In the genomic region with DNA sequence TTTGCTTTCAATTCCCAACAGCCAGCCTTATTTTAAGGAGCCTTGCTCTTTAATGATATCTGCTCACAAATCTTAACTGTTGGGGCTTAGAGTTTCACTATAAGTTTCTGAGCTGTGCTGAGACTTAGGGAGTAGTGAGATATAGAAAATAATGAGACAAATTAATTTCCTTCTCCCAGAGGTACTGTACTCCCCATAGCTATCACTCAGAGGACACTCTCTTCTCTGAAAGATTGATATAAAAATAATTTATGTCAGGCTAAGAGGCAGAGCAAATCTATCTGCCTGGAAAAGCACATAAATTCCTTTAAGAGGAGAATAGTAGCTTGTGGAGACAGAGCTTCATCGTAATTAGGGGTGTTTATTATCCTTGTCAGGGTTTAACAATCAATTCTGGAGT, we compare ENCODE assay signal across 25 mouse cellular contexts.
DNase-seq lines count a peak whose midpoint lies in the region; ATAC-seq lines count a peak whose summit lies in the region.
"Had no signal": no experiment of that assay in that cellular context is flagged by ENCODE, and none has a peak within 500 bp of the region (broad histone marks: within the 10 kb centered on the region; RNA-seq: fewer than 3 reads in every experiment).

No protein-coding gene starts in this region.

- DNase-seq in kidney, postnatal 14 days, result no peak
- DNase-seq in neural tube, embryonic 11.5 days (ENCODE audit: low spot score), result no peak
- no peak for DNase-seq in neural tube, embryonic 10.5 days (ENCODE audit: extremely low spot score, low spot score)
- DNase-seq in frontal cortex, postnatal 25 days (ENCODE audit: low spot score in 2 of 2), result no peak
- DNase-seq: B cell, adult 2 months; cerebellum, adult 18-20 months; cerebellum, postnatal 25 days; heart, postnatal 4 days; kidney, adult 9 months; layer of hippocampus, postnatal 36 days; lung, postnatal 4 days; retina, postnatal 1 day; right cerebral cortex, postnatal 25 days; thymus, postnatal 14 days had no signal

- H3K9me3 ChIP-seq in kidney, embryonic 15.5 days (replicated peaks), result no peaks in the 10 kb centered on the region
- no peaks in the 10 kb centered on the region for H3K9me3 ChIP-seq in neural tube, embryonic 11.5 days (ENCODE audit: control insufficient read depth, low read length)
- no peaks in the 10 kb centered on the region for H3K9me3 ChIP-seq in neural tube, embryonic 12.5 days
- H3K9me3 ChIP-seq: embryonic facial prominence, embryonic 12.5 days; forebrain, embryonic 12.5 days; G1E; heart, embryonic 10.5 days; intestine, embryonic 15.5 days had no signal

- no peak overlapping the region for H3K27ac ChIP-seq in kidney, embryonic 15.5 days
- no peak overlapping the region for H3K27ac ChIP-seq in neural tube, embryonic 11.5 days (ENCODE audit: low read depth, low read length)
- no peak overlapping the region for H3K27ac ChIP-seq in neural tube, embryonic 12.5 days
- H3K27ac ChIP-seq: embryonic facial prominence, embryonic 12.5 days; forebrain, embryonic 12.5 days; heart, embryonic 10.5 days; intestine, embryonic 15.5 days had no signal

- 18% methylated on average over 1 of the region's 1 CpGs for WGBS in kidney, embryonic 15.5 days
- 44% methylated on average over 1 of the region's 1 CpGs for WGBS in neural tube, embryonic 11.5 days
- WGBS in neural tube, embryonic 12.5 days, result 45% methylated on average over 1 of the region's 1 CpGs

- ATAC-seq in kidney, embryonic 15.5 days (replicated peaks; ENCODE audit: low FRiP score), result peak; percentile 67
- 0 out of 2 replicates have a peak, but pooled peaks have one; percentile 38 for ATAC-seq in neural tube, embryonic 11.5 days (ENCODE audit: insufficient read depth, low FRiP score, low TSS enrichment)
- ATAC-seq in neural tube, embryonic 12.5 days (ENCODE audit: low FRiP score, low read depth), result peak; percentile 71
- ATAC-seq in erythroblast, adult 5-6 weeks (replicated peaks; ENCODE audit: low FRiP score, poor library complexity, severe bottlenecking), result no peak
- ATAC-seq: intestine, embryonic 15.5 days; Patski had no signal

- H3K36me3 ChIP-seq in kidney, embryonic 15.5 days, result no peaks in the 10 kb centered on the region
- no peaks in the 10 kb centered on the region for H3K36me3 ChIP-seq in neural tube, embryonic 11.5 days (ENCODE audit: control insufficient read depth, insufficient read depth, low read length)
- no peaks in the 10 kb centered on the region for H3K36me3 ChIP-seq in neural tube, embryonic 12.5 days
- H3K36me3 ChIP-seq: embryonic facial prominence, embryonic 12.5 days; forebrain, embryonic 12.5 days; G1E; heart, embryonic 10.5 days; intestine, embryonic 15.5 days had no signal

- no peaks in the 10 kb centered on the region for H3K4me1 ChIP-seq in kidney, embryonic 15.5 days
- H3K4me1 ChIP-seq in neural tube, embryonic 11.5 days (ENCODE audit: control insufficient read depth, insufficient read depth, low read length), result no peaks in the 10 kb centered on the region
- H3K4me1 ChIP-seq in neural tube, embryonic 12.5 days, result no peaks in the 10 kb centered on the region
- H3K4me1 ChIP-seq: embryonic facial prominence, embryonic 12.5 days; forebrain, embryonic 12.5 days; heart, embryonic 10.5 days; intestine, embryonic 15.5 days had no signal

- H3K4me3 ChIP-seq in kidney, embryonic 15.5 days (replicated peaks), result no peak overlapping the region
- H3K4me3 ChIP-seq in neural tube, embryonic 11.5 days (ENCODE audit: low read depth, low read length), result no peak overlapping the region
- H3K4me3 ChIP-seq in neural tube, embryonic 12.5 days, result no peak overlapping the region
- H3K4me3 ChIP-seq: embryonic facial prominence, embryonic 12.5 days; erythroblast, embryonic 14.5 days; forebrain, embryonic 12.5 days; heart, embryonic 10.5 days; intestine, embryonic 15.5 days had no signal

- no peak overlapping the region for H3K4me2 ChIP-seq in kidney, embryonic 15.5 days
- no peak overlapping the region for H3K4me2 ChIP-seq in neural tube, embryonic 11.5 days (ENCODE audit: low read depth)
- H3K4me2 ChIP-seq in neural tube, embryonic 12.5 days (replicated peaks), result no peak overlapping the region
- H3K4me2 ChIP-seq: embryonic facial prominence, embryonic 12.5 days; forebrain, embryonic 12.5 days; intestine, embryonic 15.5 days had no signal

- H3K27me3 ChIP-seq in kidney, embryonic 15.5 days, result no peaks in the 10 kb centered on the region
- no peaks in the 10 kb centered on the region for H3K27me3 ChIP-seq in neural tube, embryonic 11.5 days (ENCODE audit: control insufficient read depth, insufficient read depth, low read length)
- no peaks in the 10 kb centered on the region for H3K27me3 ChIP-seq in neural tube, embryonic 12.5 days (replicated peaks)
- H3K27me3 ChIP-seq: CH12.LX; embryonic facial prominence, embryonic 12.5 days; forebrain, embryonic 12.5 days; intestine, embryonic 15.5 days had no signal

- H3K9ac ChIP-seq in kidney, embryonic 15.5 days, result no peak overlapping the region
- no peak overlapping the region for H3K9ac ChIP-seq in neural tube, embryonic 11.5 days (ENCODE audit: low read length)
- no peak overlapping the region for H3K9ac ChIP-seq in neural tube, embryonic 12.5 days
- H3K9ac ChIP-seq: embryonic facial prominence, embryonic 12.5 days; forebrain, embryonic 12.5 days; intestine, embryonic 15.5 days had no signal
